Mouse (Mus musculus) liver, postnatal 0 days (tissue): ENCODE results near the gene Olfr9.

ENCODE experiments used
- CTCF ChIP-seq: sonication (generic); IDR thresholded peaks from 2 replicates; pipeline ENCODE4 v1.5.1; 2016; ENCODE audit warnings: antibody characterized with exemption, low read depth
- EP300 ChIP-seq: IDR thresholded peaks from 2 replicates; pipeline ENCODE4 v1.6.1; 2016; ENCODE audit warnings: antibody characterized with exemption, low read depth, mild to moderate bottlenecking

GRCm38 (mm10) chr10:128968341-128968749, 20.9 kb upstream of the Olfr9 start:
- TF ChIP-seq EP300 (no peak), CTCF (no peak)
